Mouse (Mus musculus): ENCODE results near the gene Canx. TPM values are rescaled to one million over a fixed set of nuclear protein-coding genes. Genes with fewer than 3 reads are reported as not detected.

Gene Canx
- polyA plus RNA-seq, 1 experiment from 2014 or later, result 731 TPM

DNA sequence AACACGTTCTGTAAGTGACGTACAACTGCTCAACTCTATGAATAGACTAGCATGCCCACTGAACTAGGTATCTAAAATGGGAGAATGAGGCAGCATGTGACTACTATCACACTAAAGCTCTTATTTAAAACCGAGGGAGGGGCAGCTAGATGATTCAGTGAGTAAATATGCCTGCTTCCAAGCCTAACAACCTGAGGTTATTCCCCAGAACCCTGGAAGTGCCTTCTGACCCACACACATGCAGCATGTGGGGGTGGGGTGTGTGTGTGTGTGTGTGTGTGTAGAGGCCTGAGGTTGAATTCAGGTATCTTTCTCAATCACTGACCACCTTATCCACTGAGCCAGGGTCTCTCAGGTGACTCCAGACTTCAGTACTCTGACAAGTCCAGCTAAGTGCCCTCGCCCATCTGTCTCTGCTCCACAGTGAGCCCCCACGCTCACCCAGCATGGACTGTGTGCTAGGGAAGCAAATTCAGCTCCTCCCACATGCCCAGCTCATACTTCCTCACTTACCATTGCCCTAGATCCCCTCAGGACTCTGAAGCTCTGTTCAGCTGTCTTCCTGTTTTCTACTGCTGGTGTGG, 49.8 kb downstream of the Canx start:
- Histone ChIP-seq H3K27ac (peak overlapping the region; percentile 62), H3K36me3 (ENCODE audit: inconsistent target) (no peaks in the 10 kb centered on the region; the same call in 1 of the 2 replicates), H3K79me2 (ENCODE audit: inconsistent target) (peaks cover 100% of the 10 kb centered on the region), H3K4me3 (ENCODE audit: inconsistent target) (no peak overlapping the region)
- WGBS (ENCODE audit: missing documents), result 8% methylated on average over 5 of the region's 5 CpGs

DNA sequence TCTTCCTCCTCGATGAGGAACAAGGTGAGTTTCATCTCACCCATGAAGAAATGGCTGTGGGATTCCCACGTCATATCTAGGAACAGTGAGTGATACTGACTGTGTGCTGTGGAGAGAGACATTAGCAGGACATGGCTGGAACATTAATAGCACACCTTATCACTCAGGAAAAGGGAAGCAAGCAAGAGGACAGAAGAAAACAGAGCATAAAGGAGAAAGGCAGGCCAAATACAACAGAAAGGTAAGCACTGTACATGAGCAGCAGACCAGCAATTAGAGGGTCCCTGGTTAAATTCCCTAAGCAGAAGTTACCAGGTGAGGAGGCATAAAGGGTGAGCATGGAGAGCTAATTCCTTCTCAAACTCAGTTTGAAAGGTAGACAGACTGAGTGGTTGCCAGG, 50.4 kb downstream of the Canx start:
- H3K4me3 ChIP-seq (ENCODE audit: inconsistent target), result no peak overlapping the region
- peaks cover 100% of the 10 kb centered on the region for H3K79me2 ChIP-seq (ENCODE audit: inconsistent target)
- no peaks in the 10 kb centered on the region for H3K36me3 ChIP-seq (ENCODE audit: inconsistent target)
- H3K27ac ChIP-seq, result peak overlapping the region; percentile 62
- WGBS (ENCODE audit: missing documents), result 21% methylated on average over 2 of the region's 2 CpGs

DNA sequence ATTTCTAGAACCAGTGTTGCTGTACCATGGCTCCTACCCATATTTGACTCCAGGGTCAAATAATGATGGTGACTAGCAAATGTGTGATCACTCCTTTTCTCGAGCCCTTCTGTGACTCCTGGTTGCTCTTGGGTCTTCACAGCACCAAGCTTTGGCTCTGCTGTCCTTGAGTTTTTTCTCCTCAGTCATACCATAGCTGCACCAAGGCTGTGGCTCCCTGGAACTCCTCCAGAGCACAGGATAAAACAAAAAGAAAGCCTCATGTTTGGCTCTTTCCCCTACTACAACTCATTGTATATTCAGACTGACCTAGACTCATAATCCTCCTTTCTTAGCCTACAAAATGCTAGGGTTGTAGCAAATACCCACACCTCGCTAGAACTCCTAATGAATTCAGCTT, 52.7 kb downstream of the Canx start:
- no peaks in the 10 kb centered on the region for H3K36me3 ChIP-seq (ENCODE audit: inconsistent target)
- H3K27ac ChIP-seq, result no peak overlapping the region
- no peak overlapping the region for H3K4me3 ChIP-seq (ENCODE audit: inconsistent target)
- WGBS (ENCODE audit: missing documents), result 91% methylated on average over 2 of the region's 2 CpGs
- peaks cover 100% of the 10 kb centered on the region for H3K79me2 ChIP-seq (ENCODE audit: inconsistent target)

DNA sequence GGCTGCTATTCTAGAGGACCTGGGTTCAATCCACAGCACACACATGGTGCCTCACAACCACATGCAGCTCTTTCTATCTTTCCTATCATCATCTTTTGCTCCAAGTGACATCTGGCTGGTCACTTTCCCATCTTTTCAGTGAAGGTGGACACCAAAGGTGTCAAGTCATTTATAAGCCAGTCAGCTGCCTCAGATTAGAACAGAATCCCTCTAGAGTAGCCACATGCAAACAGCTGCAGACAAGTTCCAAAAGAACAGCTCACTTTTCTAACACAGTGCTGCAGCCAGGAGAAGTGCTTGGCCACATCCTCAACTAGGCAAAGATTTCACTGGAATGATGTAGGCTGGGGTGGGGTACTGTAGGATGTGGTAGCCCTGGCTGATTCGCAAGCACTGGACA, 55.6 kb downstream of the Canx start:
- H3K79me2 ChIP-seq (ENCODE audit: inconsistent target), result peaks cover 100% of the 10 kb centered on the region
- no peak overlapping the region for H3K27ac ChIP-seq
- H3K36me3 ChIP-seq (ENCODE audit: inconsistent target), result peaks cover 22% of the 10 kb centered on the region; the same call in 1 of the 2 replicates
- H3K4me3 ChIP-seq (ENCODE audit: inconsistent target), result no peak overlapping the region
- WGBS (ENCODE audit: missing documents), result 100% methylated on average over 1 of the region's 1 CpGs

DNA sequence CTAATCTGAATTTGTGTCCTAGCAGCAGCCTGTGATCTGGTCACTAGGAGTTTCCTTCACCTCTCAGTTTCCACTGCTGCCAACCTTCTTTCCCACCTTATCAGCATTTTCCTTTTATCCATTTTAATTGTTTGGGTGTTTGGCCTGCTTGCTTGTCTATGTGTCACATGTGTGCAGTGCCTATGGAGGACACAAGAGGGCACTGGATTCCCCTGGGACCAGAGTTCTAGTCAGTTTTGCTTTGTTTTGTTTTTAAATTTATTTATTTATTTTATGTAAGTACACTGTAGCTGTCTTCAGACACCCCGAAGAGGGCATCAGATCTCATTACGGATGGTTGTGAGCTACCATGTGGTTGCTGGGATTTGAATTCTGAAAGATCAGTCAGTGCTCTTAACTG, 56.3 kb downstream of the Canx start:
- peaks cover 28% of the 10 kb centered on the region; the same call in 1 of the 2 replicates for H3K36me3 ChIP-seq (ENCODE audit: inconsistent target)
- H3K79me2 ChIP-seq (ENCODE audit: inconsistent target), result peaks cover 93% of the 10 kb centered on the region
- H3K27ac ChIP-seq, result no peak overlapping the region
- 84% methylated on average over 2 of the region's 2 CpGs for WGBS (ENCODE audit: missing documents)
- H3K4me3 ChIP-seq (ENCODE audit: inconsistent target), result no peak overlapping the region

DNA sequence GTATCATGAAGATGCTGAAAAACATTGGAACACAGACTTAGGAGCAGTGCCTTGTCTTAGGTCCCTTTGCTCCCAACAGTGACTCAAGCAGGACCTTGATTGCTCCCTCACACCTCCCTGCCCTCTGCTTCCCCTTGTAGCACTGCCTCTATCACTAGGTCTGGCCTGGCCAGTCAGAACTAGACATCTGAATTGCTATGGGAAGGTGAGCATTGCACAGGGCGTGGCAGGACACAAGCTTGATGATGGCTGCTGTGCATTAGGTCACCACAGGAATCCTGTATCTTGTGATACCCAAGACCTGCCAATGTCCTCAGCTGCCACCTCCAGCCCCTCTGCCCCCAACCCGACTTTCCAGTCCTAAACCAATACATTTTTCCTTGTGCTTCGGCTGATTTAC, 58.5 kb downstream of the Canx start:
- H3K36me3 ChIP-seq (ENCODE audit: inconsistent target), result peaks cover 41% of the 10 kb centered on the region
- WGBS (ENCODE audit: missing documents), result 98% methylated on average over 3 of the region's 3 CpGs
- no peak overlapping the region for H3K27ac ChIP-seq
- H3K4me3 ChIP-seq (ENCODE audit: inconsistent target), result no peak overlapping the region
- peaks cover 71% of the 10 kb centered on the region for H3K79me2 ChIP-seq (ENCODE audit: inconsistent target)

DNA sequence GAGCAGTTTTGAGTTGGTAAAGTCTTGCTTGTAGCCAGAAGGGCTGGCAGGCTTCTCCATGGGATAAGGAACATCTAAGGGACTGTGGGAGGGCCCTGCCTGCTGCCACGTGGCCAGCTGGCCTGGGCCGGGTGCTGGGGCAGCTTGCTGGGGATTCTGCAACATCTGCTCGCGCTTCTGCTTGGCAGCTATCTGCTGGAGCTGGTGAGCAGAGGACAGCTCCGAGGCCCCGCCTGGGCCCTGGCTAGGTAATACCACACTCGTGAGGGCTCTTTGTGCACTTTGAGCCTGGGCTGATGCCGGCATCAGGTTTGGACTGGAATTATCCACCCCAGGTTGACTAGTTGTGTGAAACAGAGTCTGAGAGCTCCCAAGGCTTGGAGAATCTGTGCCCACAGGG, 59.5 kb downstream of the Canx start:
- Histone ChIP-seq H3K79me2 (ENCODE audit: inconsistent target) (peaks cover 61% of the 10 kb centered on the region; the same call in 1 of the 2 replicates), H3K4me3 (ENCODE audit: inconsistent target) (no peak overlapping the region), H3K36me3 (ENCODE audit: inconsistent target) (peaks cover 51% of the 10 kb centered on the region), H3K27ac (no peak overlapping the region)
- 75% methylated on average over 7 of the region's 8 CpGs for WGBS (ENCODE audit: missing documents)

DNA sequence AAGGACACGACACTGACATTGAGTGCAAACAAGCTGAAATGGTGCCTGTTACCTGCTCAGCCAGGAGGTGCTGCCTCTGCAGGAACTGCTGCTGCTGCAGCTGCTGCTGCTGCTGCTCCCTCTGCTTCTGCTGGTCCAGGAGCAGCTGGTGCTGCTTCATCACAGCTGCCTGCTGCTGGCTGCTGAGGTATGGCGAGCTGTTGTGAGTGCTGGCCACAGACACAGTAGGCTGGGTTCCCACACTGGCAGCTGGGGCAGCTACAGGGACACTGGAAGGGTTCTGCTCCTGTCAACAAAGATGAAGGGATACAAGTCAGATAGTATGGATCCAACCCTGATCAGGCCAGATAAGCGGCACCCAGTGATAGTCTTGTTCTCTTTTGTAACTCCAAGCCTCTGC, 62.3 kb downstream of the Canx start:
- no peak overlapping the region for H3K27ac ChIP-seq
- peaks cover 76% of the 10 kb centered on the region for H3K36me3 ChIP-seq (ENCODE audit: inconsistent target)
- 97% methylated on average over 3 of the region's 3 CpGs for WGBS (ENCODE audit: missing documents)
- H3K79me2 ChIP-seq (ENCODE audit: inconsistent target), result peaks cover 33% of the 10 kb centered on the region; the same call in 1 of the 2 replicates
- H3K4me3 ChIP-seq (ENCODE audit: inconsistent target), result no peak overlapping the region

DNA sequence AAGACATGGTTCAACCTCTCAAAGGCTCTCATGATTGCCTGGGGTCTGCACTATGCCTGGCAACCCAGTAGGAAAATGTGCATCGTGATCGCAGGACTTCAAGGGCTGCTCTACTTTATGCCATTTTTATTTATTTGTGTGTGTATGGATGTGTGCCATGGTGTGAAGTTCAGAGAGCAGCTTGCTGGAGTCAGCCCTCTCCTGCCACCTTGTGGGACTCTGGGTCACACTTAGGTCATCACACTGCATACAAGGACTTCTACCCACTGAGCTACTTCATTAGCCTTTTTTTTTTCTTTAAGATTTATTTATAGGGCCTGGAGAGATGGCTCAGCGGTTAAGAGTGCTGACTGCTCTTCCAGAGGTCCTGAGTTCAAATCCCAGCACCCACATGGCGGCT, 63.5 kb downstream of the Canx start:
- Histone ChIP-seq H3K79me2 (ENCODE audit: inconsistent target) (peaks cover 22% of the 10 kb centered on the region; the same call in 1 of the 2 replicates), H3K36me3 (ENCODE audit: inconsistent target) (peaks cover 78% of the 10 kb centered on the region), H3K4me3 (ENCODE audit: inconsistent target) (no peak overlapping the region), H3K27ac (no peak overlapping the region)
- WGBS (ENCODE audit: missing documents), result 55% methylated on average over 4 of the region's 4 CpGs

DNA sequence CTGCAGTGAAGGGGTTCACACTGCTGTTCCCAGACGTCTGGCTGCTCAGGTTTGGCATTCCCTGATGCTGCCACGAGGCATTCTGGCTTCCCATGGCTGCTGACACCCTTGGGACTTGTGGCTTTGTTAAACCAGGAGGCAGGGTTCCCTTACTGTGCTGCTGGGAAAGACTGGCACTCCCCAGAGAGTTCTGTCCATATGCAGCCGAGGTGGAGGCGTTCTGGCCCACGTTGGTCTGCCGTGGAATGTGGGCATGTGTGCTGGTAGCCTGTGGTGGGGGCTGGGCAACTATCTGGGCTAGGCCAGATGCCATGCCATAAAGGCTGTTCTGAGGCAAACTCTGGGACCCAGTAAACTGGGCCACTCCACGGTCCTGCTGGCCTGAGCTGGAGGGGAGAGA, 67.2 kb downstream of the Canx start:
- no peaks in the 10 kb centered on the region; the same call in 1 of the 2 replicates for H3K79me2 ChIP-seq (ENCODE audit: inconsistent target)
- no peak overlapping the region for H3K27ac ChIP-seq
- 96% methylated on average over 7 of the region's 7 CpGs for WGBS (ENCODE audit: missing documents)
- H3K4me3 ChIP-seq (ENCODE audit: inconsistent target), result no peak overlapping the region
- H3K36me3 ChIP-seq (ENCODE audit: inconsistent target), result peaks cover 47% of the 10 kb centered on the region

DNA sequence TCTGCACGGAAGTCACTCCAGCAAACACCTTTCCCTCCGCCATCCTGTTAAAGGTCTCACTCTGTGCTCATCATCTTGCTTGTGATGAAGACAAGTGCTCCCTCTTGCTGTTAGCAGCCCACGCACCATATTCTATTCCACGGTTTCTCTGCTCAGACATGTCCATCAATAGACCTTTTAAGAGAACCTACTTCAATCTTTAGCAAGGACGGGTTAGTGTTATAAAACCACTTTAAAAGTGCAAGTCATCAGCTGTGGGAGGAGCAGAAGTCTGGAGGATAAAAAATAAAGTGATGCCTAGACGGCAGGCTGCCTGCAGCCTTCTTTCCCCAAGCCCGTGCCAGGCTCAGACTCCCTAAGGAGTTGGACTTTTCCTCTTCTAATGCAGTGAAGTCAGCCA, 68.9 kb downstream of the Canx start:
- peaks cover 34% of the 10 kb centered on the region for H3K36me3 ChIP-seq (ENCODE audit: inconsistent target)
- H3K27ac ChIP-seq, result no peak overlapping the region
- 40% methylated on average over 7 of the region's 7 CpGs for WGBS (ENCODE audit: missing documents)
- no peak overlapping the region for H3K4me3 ChIP-seq (ENCODE audit: inconsistent target)
- no peaks in the 10 kb centered on the region; the same call in 1 of the 2 replicates for H3K79me2 ChIP-seq (ENCODE audit: inconsistent target)

DNA sequence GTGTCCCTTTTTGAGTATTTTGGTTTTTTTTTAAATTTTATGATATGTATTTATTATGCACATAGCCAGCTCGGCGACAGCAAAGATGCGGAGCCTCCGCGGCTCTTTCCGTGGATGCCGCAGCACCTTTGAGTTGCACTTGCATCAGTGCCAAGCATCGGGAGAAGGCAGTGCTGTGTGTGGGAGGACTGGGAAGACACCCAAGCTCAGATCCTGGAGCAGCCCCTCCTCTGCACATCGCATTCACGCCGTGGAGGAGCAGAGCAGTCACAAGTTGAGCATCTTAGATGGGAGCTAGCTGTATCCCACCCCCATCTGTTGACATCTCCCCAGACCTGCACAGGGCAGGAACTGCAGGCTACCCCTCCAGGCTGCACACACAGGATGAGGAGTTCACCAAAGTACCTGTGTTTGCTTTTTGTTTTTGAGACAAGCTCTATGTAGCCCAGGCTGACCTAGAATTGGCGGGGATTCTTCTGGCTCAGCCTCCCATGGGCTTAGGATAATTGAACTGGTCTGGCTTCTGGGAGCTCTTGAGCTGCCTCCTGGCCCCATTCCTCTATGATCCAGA, 71.4 kb downstream of the Canx start:
- 100% methylated on average over 11 of the region's 12 CpGs for WGBS (ENCODE audit: missing documents)
- peaks cover 11% of the 10 kb centered on the region for H3K36me3 ChIP-seq (ENCODE audit: inconsistent target)
- no peak overlapping the region for H3K27ac ChIP-seq
- no peak overlapping the region for H3K4me3 ChIP-seq (ENCODE audit: inconsistent target)
- H3K79me2 ChIP-seq (ENCODE audit: inconsistent target), result no peaks in the 10 kb centered on the region

DNA sequence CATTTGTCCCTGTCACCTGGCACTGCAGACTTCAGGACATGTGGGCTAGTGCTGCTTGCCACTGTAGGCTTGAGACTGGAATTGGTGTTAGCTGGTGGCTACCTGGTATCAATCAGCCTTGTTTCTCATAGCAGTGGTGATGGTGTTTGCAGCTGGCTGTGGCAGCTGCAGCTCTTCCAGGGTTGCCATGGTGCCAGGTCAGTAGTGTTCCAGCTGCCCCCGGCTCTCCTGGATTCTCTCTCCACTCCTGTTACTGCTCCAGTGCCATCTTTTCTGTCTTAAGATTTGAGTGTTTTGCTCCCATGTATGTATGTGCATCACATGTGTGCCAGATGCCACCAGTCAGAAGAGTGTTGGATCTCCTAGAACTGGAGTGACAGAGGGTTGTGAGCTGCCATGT, 72.1 kb downstream of the Canx start:
- H3K36me3 ChIP-seq (ENCODE audit: inconsistent target), result peaks cover 4% of the 10 kb centered on the region; the same call in 1 of the 2 replicates
- WGBS (ENCODE audit: missing documents), result 100% methylated on average over 1 of the region's 1 CpGs
- H3K79me2 ChIP-seq (ENCODE audit: inconsistent target), result no peaks in the 10 kb centered on the region
- no peak overlapping the region for H3K27ac ChIP-seq
- no peak overlapping the region for H3K4me3 ChIP-seq (ENCODE audit: inconsistent target)

DNA sequence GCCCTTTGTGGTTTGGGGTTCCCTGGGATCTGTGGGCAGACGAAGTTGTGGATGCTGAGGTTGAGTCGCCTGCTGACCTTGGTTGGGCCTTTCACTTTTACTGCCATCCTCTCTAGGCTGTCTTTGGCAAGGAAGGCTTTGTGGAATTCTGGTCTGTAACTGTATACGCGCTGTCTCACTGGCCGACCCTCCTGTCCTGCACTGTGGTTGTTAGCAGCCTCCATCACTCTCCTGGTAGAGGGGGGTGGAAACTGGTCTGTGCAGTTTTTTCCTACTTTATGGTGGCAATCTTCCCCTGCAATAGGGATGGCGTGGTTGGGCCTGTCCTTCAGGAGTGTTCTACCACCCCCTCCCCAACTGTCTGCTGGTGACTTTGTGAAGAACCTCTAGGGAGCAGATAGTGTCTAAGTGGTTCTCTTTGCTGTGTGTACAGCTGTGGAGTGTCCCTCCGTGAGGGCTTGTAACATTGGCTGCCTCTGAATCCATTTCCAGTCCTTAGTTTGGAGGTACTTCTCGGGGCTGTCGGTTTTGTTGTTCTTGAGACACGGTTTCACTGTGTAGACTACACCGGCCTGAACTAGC, 72.7 kb downstream of the Canx start:
- Histone ChIP-seq H3K36me3 (ENCODE audit: inconsistent target) (no peaks in the 10 kb centered on the region; the same call in 1 of the 2 replicates), H3K4me3 (ENCODE audit: inconsistent target) (no peak overlapping the region), H3K27ac (no peak overlapping the region), H3K79me2 (ENCODE audit: inconsistent target) (no peaks in the 10 kb centered on the region)
- WGBS (ENCODE audit: missing documents), result 92% methylated on average over 11 of the region's 11 CpGs

DNA sequence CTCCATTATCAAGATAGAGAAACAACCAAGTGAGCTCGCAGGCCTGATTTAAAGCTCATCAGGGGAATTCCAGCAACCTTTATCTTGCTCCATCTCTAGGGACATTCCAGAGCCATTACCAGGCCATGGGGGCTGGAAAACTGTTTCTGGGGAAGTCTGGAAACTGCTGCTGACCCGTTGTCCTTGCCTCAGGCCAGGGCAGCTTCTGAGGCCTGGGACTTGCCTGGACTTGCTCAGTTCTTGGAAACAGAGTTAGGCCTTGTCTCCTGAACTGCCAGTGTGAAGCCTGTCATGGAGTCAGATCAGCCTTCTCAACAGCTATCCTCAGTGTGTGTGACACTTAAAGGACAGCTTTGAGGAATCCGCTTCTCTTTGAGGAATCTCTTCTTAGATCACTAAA, 73.3 kb downstream of the Canx start:
- H3K27ac ChIP-seq, result no peak overlapping the region
- no peak overlapping the region for H3K4me3 ChIP-seq (ENCODE audit: inconsistent target)
- H3K79me2 ChIP-seq (ENCODE audit: inconsistent target), result no peaks in the 10 kb centered on the region
- 95% methylated on average over 3 of the region's 3 CpGs for WGBS (ENCODE audit: missing documents)
- no peaks in the 10 kb centered on the region; the same call in 1 of the 2 replicates for H3K36me3 ChIP-seq (ENCODE audit: inconsistent target)
